Mouse (Mus musculus): ENCODE measurements around the gene Ppfia3. TPM values are rescaled to one million over a fixed set of nuclear protein-coding genes. Genes with fewer than 3 reads are reported as not detected.
A peak's percentile ranks its signal among the peaks of the same experiment; 100 is the strongest.

The Ppfia3 gene
- total RNA-seq, 1 experiment, result 6.9 TPM

GRCm38 (mm10) chr7:45408351-45408750 is 41.5 kb upstream of the Ppfia3 start:
- Histone ChIP-seq H3K4me3 (ENCODE audit: insufficient read depth in 1 of 2, low read depth in 1 of 2, low read length in 2 of 2, poor library complexity in 1 of 2, severe bottlenecking in 1 of 2) (no peak overlapping the region), H3K9me3 (ENCODE audit: control insufficient read depth, insufficient read depth, low read depth, low read length) (no peaks in the 10 kb centered on the region), H3K4me1 (ENCODE audit: control insufficient read depth in 2 of 2, insufficient read depth in 2 of 2, low read length in 2 of 2, poor library complexity in 1 of 2) (peaks cover 7 to 11% of the 10 kb centered on the region in 2 experiments; a peak in 2 of 4 replicates), H3K27ac (ENCODE audit: insufficient read depth, low read depth, low read length, poor library complexity, severe bottlenecking) (no peak overlapping the region), H3K36me3 (ENCODE audit: control insufficient read depth, insufficient read depth, low read length, poor library complexity, severe bottlenecking) (no peaks in the 10 kb centered on the region), H3K9ac (ENCODE audit: insufficient read depth, low read depth, low read length, poor library complexity, severe bottlenecking) (no peak overlapping the region)
- DNase-seq (ENCODE audit: low read depth, low spot score), result no peak
- in situ Hi-C loops (cut with MboI; ENCODE audit: low sequenced_read_pairs in 2 of 2, unreplicated experiment in 2 of 2), result no loop called here
- no peak for TF ChIP-seq ZC3H11A (IDR thresholded peaks at IDR 0.05; ENCODE audit: borderline replicate concordance, low read depth, low read length)
- no peak for TF ChIP-seq MAFK (IDR thresholded peaks at IDR 0.05; ENCODE audit: insufficient read depth, low read depth, low read length)
- TF ChIP-seq ZNF384 (IDR thresholded peaks at IDR 0.05; ENCODE audit: low read depth, low read length), result no peak
- TF ChIP-seq CHD2 (IDR thresholded peaks at IDR 0.05; ENCODE audit: low read depth, low read length), result no peak
- no peak for TF ChIP-seq HCFC1 (IDR thresholded peaks at IDR 0.05; ENCODE audit: borderline replicate concordance, insufficient read depth, low read length)

GRCm38 (mm10) chr7:45407836-45408235 is 41.0 kb upstream of the Ppfia3 start:
- H3K9me3 ChIP-seq (ENCODE audit: control insufficient read depth, insufficient read depth, low read depth, low read length), result no peaks in the 10 kb centered on the region
- DNase-seq (ENCODE audit: low read depth, low spot score), result no peak
- H3K4me1 ChIP-seq (ENCODE audit: control insufficient read depth in 2 of 2, insufficient read depth in 2 of 2, low read length in 2 of 2, poor library complexity in 1 of 2), result peaks cover 7 to 12% of the 10 kb centered on the region in 2 experiments; a peak in 2 of 4 replicates
- TF ChIP-seq CHD2 (IDR thresholded peaks at IDR 0.05; ENCODE audit: low read depth, low read length), result no peak
- in situ Hi-C loops (cut with MboI; ENCODE audit: low sequenced_read_pairs in 2 of 2, unreplicated experiment in 2 of 2), result no loop called here
- no peaks in the 10 kb centered on the region for H3K36me3 ChIP-seq (ENCODE audit: control insufficient read depth, insufficient read depth, low read length, poor library complexity, severe bottlenecking)
- no peak overlapping the region for H3K9ac ChIP-seq (ENCODE audit: insufficient read depth, low read depth, low read length, poor library complexity, severe bottlenecking)
- H3K4me3 ChIP-seq (ENCODE audit: insufficient read depth in 1 of 2, low read depth in 1 of 2, low read length in 2 of 2, poor library complexity in 1 of 2, severe bottlenecking in 1 of 2), result no peak overlapping the region
- no peak overlapping the region for H3K27ac ChIP-seq (ENCODE audit: insufficient read depth, low read depth, low read length, poor library complexity, severe bottlenecking)

GRCm38 (mm10) chr7:45406157-45407156 is 39.6 kb upstream of the Ppfia3 start:
- H3K9me3 ChIP-seq (ENCODE audit: control insufficient read depth, insufficient read depth, low read depth, low read length), result no peaks in the 10 kb centered on the region
- H3K27ac ChIP-seq (ENCODE audit: insufficient read depth, low read depth, low read length, poor library complexity, severe bottlenecking), result no peak overlapping the region; the same call in 1 of the 2 replicates
- H3K36me3 ChIP-seq (ENCODE audit: control insufficient read depth, insufficient read depth, low read length, poor library complexity, severe bottlenecking), result no peaks in the 10 kb centered on the region
- TF ChIP-seq CHD2 (IDR thresholded peaks at IDR 0.05; ENCODE audit: low read depth, low read length), result no peak
- TF ChIP-seq MAFK (IDR thresholded peaks at IDR 0.05; ENCODE audit: insufficient read depth, low read depth, low read length), result no peak
- H3K9ac ChIP-seq (ENCODE audit: insufficient read depth, low read depth, low read length, poor library complexity, severe bottlenecking), result peak overlapping the region; percentile 81
- peak overlapping the region; percentile 82 to 94 for H3K4me3 ChIP-seq (ENCODE audit: insufficient read depth in 1 of 2, low read depth in 1 of 2, low read length in 2 of 2, poor library complexity in 1 of 2, severe bottlenecking in 1 of 2)
- peaks cover 7 to 12% of the 10 kb centered on the region in 2 experiments; a peak in 2 of 4 replicates for H3K4me1 ChIP-seq (ENCODE audit: control insufficient read depth in 2 of 2, insufficient read depth in 2 of 2, low read length in 2 of 2, poor library complexity in 1 of 2)
- no peak for DNase-seq (ENCODE audit: low read depth, low spot score)
- in situ Hi-C loops (cut with MboI; ENCODE audit: low sequenced_read_pairs in 2 of 2, unreplicated experiment in 2 of 2), result no loop called here

GRCm38 (mm10) chr7:45405091-45406075 is 38.6 kb upstream of the Ppfia3 start, which contains the start of gene Kcna7:
Gene Kcna7, plus strand, starts transcription at chr7:45405653.
- Histone ChIP-seq H3K4me3 (ENCODE audit: insufficient read depth in 1 of 2, low read depth in 1 of 2, low read length in 2 of 2, poor library complexity in 1 of 2, severe bottlenecking in 1 of 2) (peak within 1 kb of the TSS; percentile 82 to 94), H3K9ac (ENCODE audit: insufficient read depth, low read depth, low read length, poor library complexity, severe bottlenecking) (peak within 1 kb of the TSS; percentile 81), H3K9me3 (ENCODE audit: control insufficient read depth, insufficient read depth, low read depth, low read length) (no peaks in the 10 kb centered on the region), H3K4me1 (ENCODE audit: control insufficient read depth in 2 of 2, insufficient read depth in 2 of 2, low read length in 2 of 2, poor library complexity in 1 of 2) (peaks cover 7 to 14% of the 10 kb centered on the region in 2 experiments; a peak in 2 of 4 replicates), H3K36me3 (ENCODE audit: control insufficient read depth, insufficient read depth, low read length, poor library complexity, severe bottlenecking) (no peaks in the 10 kb centered on the region), H3K27ac (ENCODE audit: insufficient read depth, low read depth, low read length, poor library complexity, severe bottlenecking) (no peak within 1 kb of the TSS; the same call in 1 of the 2 replicates)
- in situ Hi-C loops (cut with MboI; ENCODE audit: low sequenced_read_pairs in 2 of 2, unreplicated experiment in 2 of 2), result no loop called here
- TF ChIP-seq ZNF384 (IDR thresholded peaks at IDR 0.05; ENCODE audit: low read depth, low read length) (no peak), MAFK (IDR thresholded peaks at IDR 0.05; ENCODE audit: insufficient read depth, low read depth, low read length) (no peak), CHD2 (IDR thresholded peaks at IDR 0.05; ENCODE audit: low read depth, low read length) (no peak), ZC3H11A (IDR thresholded peaks at IDR 0.05; ENCODE audit: borderline replicate concordance, low read depth, low read length) (no peak), HCFC1 (IDR thresholded peaks at IDR 0.05; ENCODE audit: borderline replicate concordance, insufficient read depth, low read length) (no peak)
- DNase-seq (ENCODE audit: low read depth, low spot score), result no peak
